Mouse (Mus musculus): Measurements from ENCODE around the gene Rpap1. TPM values are rescaled to one million over a fixed set of nuclear protein-coding genes. Genes with fewer than 3 reads are reported as not detected.
"Not testable (repeated sequence)": the region's sequence is repeated elsewhere in the genome, so short reads cannot be mapped to it uniquely, and the experiment has no call there.

Gene Rpap1
- polyA plus RNA-seq, 1 experiment from 2014 or later, result 16.5 TPM

DNA sequence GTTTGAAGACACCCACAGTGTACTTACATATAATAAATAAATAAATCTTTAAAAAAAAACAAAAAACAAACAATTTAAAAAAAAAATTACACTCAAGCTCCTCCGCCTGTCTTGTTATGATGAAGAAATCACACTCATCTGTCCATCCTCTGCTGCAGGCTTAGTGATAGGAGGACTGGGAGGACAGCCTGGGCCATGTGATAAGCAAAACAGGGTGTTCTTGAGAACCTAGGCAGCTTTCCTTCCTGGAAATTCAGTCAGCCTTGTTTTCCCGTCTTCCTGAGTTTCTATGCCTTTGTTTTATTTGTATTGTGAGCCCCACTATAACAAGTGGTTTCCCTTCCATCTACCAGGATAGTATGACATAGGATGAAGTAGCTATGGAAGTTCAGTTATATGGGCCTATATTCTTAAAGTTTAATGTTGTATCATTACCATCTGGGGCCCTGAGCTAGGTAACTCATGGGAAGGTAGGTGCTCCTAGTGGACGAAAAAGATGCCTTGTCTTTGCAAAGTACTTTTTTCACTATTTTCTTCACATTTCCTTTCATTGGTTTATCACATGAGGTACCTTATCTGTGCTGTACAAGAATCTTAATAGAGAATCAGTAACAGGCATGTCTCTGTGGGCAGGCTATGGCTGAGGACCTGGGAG lies 59.4 kb downstream of the Rpap1 start:
- Histone ChIP-seq H3K4me3 (ENCODE audit: low read length) (no peak overlapping the region), H3K27me3 (replicated peaks; ENCODE audit: control insufficient read depth, insufficient read depth, low read length) (no peaks in the 10 kb centered on the region), H3K27ac (ENCODE audit: low read depth, low read length) (no peak overlapping the region), H3K4me1 (ENCODE audit: control insufficient read depth, insufficient read depth, low read depth, low read length) (no peaks in the 10 kb centered on the region), H3K36me3 (ENCODE audit: control insufficient read depth, insufficient read depth, low read length) (peaks cover 56% of the 10 kb centered on the region), H3K9me3 (ENCODE audit: control insufficient read depth, low read length) (no peaks in the 10 kb centered on the region), H3K9ac (ENCODE audit: low read depth, low read length) (no peak overlapping the region), H3K4me2 (ENCODE audit: low read length) (no peak overlapping the region)
- ATAC-seq, result no peak
- WGBS, result 94% methylated on average over 3 of the region's 3 CpGs

DNA sequence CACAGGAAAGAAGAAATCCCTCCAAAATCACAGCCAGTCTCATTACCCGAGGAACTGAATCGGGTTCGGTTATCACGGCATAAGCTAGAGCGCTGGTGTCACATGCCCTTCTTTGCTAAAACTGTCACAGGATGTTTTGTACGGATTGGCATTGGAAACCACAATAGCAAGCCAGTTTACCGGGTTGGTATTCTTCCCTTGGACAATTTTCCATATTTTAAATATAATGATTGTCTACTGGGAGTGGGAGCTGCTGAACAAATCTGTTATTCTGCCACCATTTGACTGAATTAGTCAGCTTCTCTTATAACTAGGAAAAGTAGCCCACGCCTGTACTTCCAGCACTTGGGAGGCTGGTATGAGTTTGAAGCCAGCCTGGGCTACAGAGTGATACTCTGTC lies 66.3 kb downstream of the Rpap1 start:
- no peak for ATAC-seq
- H3K9me3 ChIP-seq (ENCODE audit: control insufficient read depth, low read length), result no peaks in the 10 kb centered on the region
- WGBS, result 99% methylated on average over 8 of the region's 8 CpGs
- H3K4me1 ChIP-seq (ENCODE audit: control insufficient read depth, insufficient read depth, low read depth, low read length), result no peaks in the 10 kb centered on the region
- no peaks in the 10 kb centered on the region for H3K27me3 ChIP-seq (replicated peaks; ENCODE audit: control insufficient read depth, insufficient read depth, low read length)
- H3K27ac ChIP-seq (ENCODE audit: low read depth, low read length), result no peak overlapping the region
- H3K4me2 ChIP-seq (ENCODE audit: low read length), result no peak overlapping the region
- H3K9ac ChIP-seq (ENCODE audit: low read depth, low read length), result no peak overlapping the region
- peaks cover 45% of the 10 kb centered on the region for H3K36me3 ChIP-seq (ENCODE audit: control insufficient read depth, insufficient read depth, low read length)
- H3K4me3 ChIP-seq (ENCODE audit: low read length), result no peak overlapping the region

DNA sequence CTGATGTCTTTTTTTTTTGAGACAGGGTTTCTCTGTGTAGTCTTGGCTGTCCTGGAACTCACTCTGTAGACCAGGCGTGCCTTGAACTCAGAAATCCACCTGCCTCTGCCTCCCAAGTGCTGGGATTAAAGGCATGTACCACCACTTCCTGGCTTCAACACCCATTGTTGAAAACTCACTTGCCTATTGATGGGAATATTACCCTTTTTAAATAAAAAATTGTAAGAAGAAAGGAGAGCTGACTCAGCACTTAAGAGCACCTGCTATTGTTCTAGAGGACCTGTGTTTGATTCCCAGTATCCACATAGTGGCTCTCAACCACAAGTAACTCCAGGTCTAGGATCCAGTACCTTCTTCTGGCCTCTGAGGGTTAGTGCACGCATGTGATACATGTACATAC lies 71.5 kb downstream of the Rpap1 start:
- not testable (repeated sequence) for H3K27ac ChIP-seq (ENCODE audit: low read depth, low read length); H3K9ac ChIP-seq (ENCODE audit: low read depth, low read length); H3K4me3 ChIP-seq (ENCODE audit: low read length); ATAC-seq; H3K27me3 ChIP-seq (replicated peaks; ENCODE audit: control insufficient read depth, insufficient read depth, low read length); H3K9me3 ChIP-seq (ENCODE audit: control insufficient read depth, low read length); H3K4me1 ChIP-seq (ENCODE audit: control insufficient read depth, insufficient read depth, low read depth, low read length); H3K4me2 ChIP-seq (ENCODE audit: low read length)
- 94% methylated on average over 2 of the region's 2 CpGs for WGBS
- H3K36me3 ChIP-seq (ENCODE audit: control insufficient read depth, insufficient read depth, low read length), result peaks cover 24% of the 10 kb centered on the region

Other genes starting within 250 kb of the Rpap1 start
- gene Exd1, start 239.9 kb downstream of the Rpap1 start, polyA plus RNA-seq (2015; fragmentation: Nextera tagmentation; extraction: Ambion mirVana), result 1.1 and 1.5 TPM in 2 replicates
- 57.1 and 61.6 TPM in 2 replicates for gene Chp1, start 239.8 kb downstream of the Rpap1 start, polyA plus RNA-seq (2015; fragmentation: Nextera tagmentation; extraction: Ambion mirVana)
- 13.0 and 16.1 TPM in 2 replicates for gene Nusap1, start 169.2 kb downstream of the Rpap1 start, polyA plus RNA-seq (2015; fragmentation: Nextera tagmentation; extraction: Ambion mirVana)
- gene Oip5, start 169.1 kb downstream of the Rpap1 start, polyA plus RNA-seq (2015; fragmentation: Nextera tagmentation; extraction: Ambion mirVana), result 5.4 and 6.1 TPM in 2 replicates
- gene Ndufaf1, start 124.7 kb downstream of the Rpap1 start, polyA plus RNA-seq (2015; fragmentation: Nextera tagmentation; extraction: Ambion mirVana), result 41.9 and 44.9 TPM in 2 replicates
- gene Rtf1, start 112.5 kb downstream of the Rpap1 start, polyA plus RNA-seq (2015; fragmentation: Nextera tagmentation; extraction: Ambion mirVana), result 44.7 and 45.1 TPM in 2 replicates
- gene Itpka, start 45.2 kb downstream of the Rpap1 start, polyA plus RNA-seq (2015; fragmentation: Nextera tagmentation; extraction: Ambion mirVana), result 0.14 and 0.54 TPM in 2 replicates
- gene Ltk, start 27.1 kb downstream of the Rpap1 start, polyA plus RNA-seq (2015; fragmentation: Nextera tagmentation; extraction: Ambion mirVana), result 1.6 and 1.7 TPM in 2 replicates
- 28.5 and 30.0 TPM in 2 replicates for gene Tyro3, start 10.2 kb upstream of the Rpap1 start, polyA plus RNA-seq (2015; fragmentation: Nextera tagmentation; extraction: Ambion mirVana)
- gene Mga, start 109.7 kb upstream of the Rpap1 start, polyA plus RNA-seq (2015; fragmentation: Nextera tagmentation; extraction: Ambion mirVana), result 19.4 and 22.4 TPM in 2 replicates
- 7.2 and 9.3 TPM in 2 replicates for gene Mapkbp1, start 185.2 kb upstream of the Rpap1 start, polyA plus RNA-seq (2015; fragmentation: Nextera tagmentation; extraction: Ambion mirVana)
- gene Jmjd7, start 239.9 kb upstream of the Rpap1 start, polyA plus RNA-seq (2015; fragmentation: Nextera tagmentation; extraction: Ambion mirVana), result 17.0 and 17.7 TPM in 2 replicates
- gene Gm28042, start 240.0 kb upstream of the Rpap1 start, polyA plus RNA-seq (2015; fragmentation: Nextera tagmentation; extraction: Ambion mirVana), result 3.7 and 5.3 TPM in 2 replicates
- 1.9 and 4.0 TPM in 2 replicates for gene Pla2g4b, start 245.9 kb upstream of the Rpap1 start, polyA plus RNA-seq (2015; fragmentation: Nextera tagmentation; extraction: Ambion mirVana)

Measured in hindbrain, embryonic 16.5 days (tissue).